27 mouse cellular contexts compared by ENCODE assay signal in the genomic region with DNA sequence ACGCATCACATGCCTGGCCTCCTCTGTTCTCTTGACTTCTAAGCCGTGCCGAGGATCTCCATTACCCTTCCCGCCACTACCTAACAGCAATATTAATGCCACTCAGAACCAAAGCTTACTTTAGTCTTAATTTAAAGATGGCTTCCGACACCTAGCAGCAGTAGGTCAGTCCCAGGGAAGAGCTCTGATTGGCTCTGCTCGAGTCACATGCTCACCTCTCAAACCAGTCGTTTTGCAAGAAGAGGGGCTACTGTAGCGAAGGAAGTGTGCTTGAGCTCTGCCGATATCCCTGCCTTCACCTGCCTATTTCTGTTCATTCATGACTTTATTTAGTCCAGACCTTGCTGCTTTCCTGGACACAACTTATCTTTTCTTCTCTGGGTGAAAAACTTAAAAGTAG. TPM values are rescaled to one million over a fixed set of nuclear protein-coding genes. Genes with fewer than 3 reads are reported as not detected.
"Had no signal": no experiment of that assay in that cellular context is flagged by ENCODE, and none has a peak within 500 bp of the region (broad histone marks: within the 10 kb centered on the region; RNA-seq: fewer than 3 reads in every experiment).

No protein-coding gene starts in this region.

- H3K4me2 ChIP-seq: heart, embryonic 11.5 days; heart, embryonic 13.5 days; heart, embryonic 15.5 days; hindbrain, embryonic 13.5 days; hindbrain, embryonic 15.5 days; kidney, embryonic 15.5 days; limb, embryonic 12.5 days; liver, embryonic 11.5 days had no signal

- ATAC-seq: hindbrain, postnatal 0 days; intestine, embryonic 16.5 days had no signal

- H3K4me1 ChIP-seq: heart, embryonic 13.5 days; heart, embryonic 15.5 days; hindbrain, embryonic 13.5 days; hindbrain, embryonic 15.5 days; limb, embryonic 12.5 days had no signal

- H3K27ac ChIP-seq: gastrocnemius, adult 2 months; heart, adult 2 months; heart, embryonic 13.5 days; heart, embryonic 15.5 days; hindbrain, embryonic 13.5 days; hindbrain, embryonic 15.5 days; hindbrain, postnatal 0 days; kidney, embryonic 15.5 days; kidney, postnatal 0 days; layer of hippocampus, adult 2 months; left cerebral cortex, adult 2 months; limb, embryonic 10.5 days; limb, embryonic 12.5 days had no signal

- H3K9me3 ChIP-seq: heart, embryonic 13.5 days; heart, embryonic 15.5 days; hindbrain, embryonic 13.5 days; hindbrain, embryonic 15.5 days; kidney, embryonic 15.5 days; limb, embryonic 10.5 days had no signal

- H3K9ac ChIP-seq: heart, embryonic 13.5 days; heart, embryonic 15.5 days; hindbrain, embryonic 13.5 days; hindbrain, embryonic 15.5 days; kidney, embryonic 15.5 days; limb, embryonic 12.5 days had no signal

- DNase-seq: gastrocnemius, adult 2 months; gastrocnemius, postnatal 10 days; gastrocnemius, postnatal 25 days; heart, adult 2 months; heart, postnatal 14 days; heart, postnatal 36 days; kidney, adult 11 months; kidney, adult 2 months; kidney, postnatal 14 days; kidney, postnatal 4 days; liver had no signal

- H3K27me3 ChIP-seq: heart, embryonic 13.5 days; hindbrain, embryonic 13.5 days; hindbrain, embryonic 15.5 days; kidney, embryonic 15.5 days; limb, embryonic 12.5 days had no signal

- H3K36me3 ChIP-seq: heart, embryonic 13.5 days; heart, embryonic 15.5 days; hindbrain, embryonic 13.5 days; hindbrain, embryonic 15.5 days; kidney, embryonic 15.5 days; limb, embryonic 10.5 days; limb, embryonic 12.5 days had no signal

- H3K4me3 ChIP-seq: gastrocnemius, adult 2 months; heart, adult 2 months; heart, embryonic 13.5 days; heart, embryonic 15.5 days; hindbrain, embryonic 13.5 days; hindbrain, embryonic 15.5 days; kidney, embryonic 15.5 days; layer of hippocampus, adult 2 months; left cerebral cortex, adult 2 months; limb, embryonic 10.5 days; limb, embryonic 12.5 days had no signal

RNA-seq across cellular contexts. Expression of a gene that starts 43.0 kb away (rescaled TPM):
- total RNA-seq: granulocyte monocyte progenitor cell, adult 5-6 weeks; hematopoietic stem cell, adult 5-6 weeks had no signal
- polyA plus RNA-seq: heart, embryonic 11.5 days had no signal
